Mouse (Mus musculus) ES-Bruce4 (cell line): ENCODE measurements at regions not wholly inside any gene's neighbourhood (a gene's known extent, or its start where the extent isn't known, plus 50 kb on each side); places are given as distances from the start of the nearest gene placed in this dataset.

Experiments used
- CTCF ChIP-seq: IDR thresholded peaks from one replicate; pipeline ENCODE4 v1.8.1; 2011; ENCODE audit warnings: low read depth, low read length
- EP300 ChIP-seq: IDR thresholded peaks from 2 replicates; pipeline ENCODE4 v1.6.1; 2011; ENCODE audit warnings: low read depth, low read length; ENCODE audit not compliant: insufficient read depth
- POLR2A ChIP-seq: IDR thresholded peaks from one replicate; pipeline ENCODE4 v1.8.1; 2011; ENCODE audit warnings: low read length; ENCODE audit not compliant: insufficient read depth

DNA sequence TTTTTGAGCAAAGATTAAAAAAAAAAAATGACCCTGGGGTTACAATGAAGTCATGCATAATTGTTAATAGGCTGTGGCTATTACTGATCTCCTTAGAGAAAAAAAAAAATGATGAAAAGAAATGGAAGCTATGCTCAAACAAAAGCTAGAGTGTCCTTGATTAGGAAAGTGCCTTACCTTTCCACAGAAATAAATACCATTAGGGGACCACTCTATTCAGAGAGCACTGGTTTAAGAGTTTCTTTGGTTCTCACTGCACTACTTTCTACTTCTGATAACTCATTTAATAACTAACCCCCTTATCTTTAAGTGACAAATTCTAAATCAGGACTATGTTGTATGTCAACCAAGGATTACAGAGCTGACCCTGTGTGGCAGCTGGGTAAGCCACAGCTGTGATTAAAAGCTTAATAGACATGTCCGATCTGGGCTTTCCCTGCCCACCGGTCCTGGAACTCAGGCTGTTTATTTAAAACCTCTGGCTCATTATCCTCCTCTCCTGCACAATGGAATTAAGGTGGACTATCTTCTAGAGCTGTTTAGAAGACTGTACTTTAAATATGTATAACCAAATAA, 225.9 kb upstream of the Lyplal1 start:
- TF ChIP-seq POLR2A (no peak), EP300 (no peak), CTCF (no peak)
